Mouse (Mus musculus): Measurements from ENCODE around the gene 9230102O04Rik. TPM values are rescaled to one million over a fixed set of nuclear protein-coding genes. Genes with fewer than 3 reads are reported as not detected.

Gene 9230102O04Rik
- polyA plus RNA-seq, 1 experiment = not detected

DNA sequence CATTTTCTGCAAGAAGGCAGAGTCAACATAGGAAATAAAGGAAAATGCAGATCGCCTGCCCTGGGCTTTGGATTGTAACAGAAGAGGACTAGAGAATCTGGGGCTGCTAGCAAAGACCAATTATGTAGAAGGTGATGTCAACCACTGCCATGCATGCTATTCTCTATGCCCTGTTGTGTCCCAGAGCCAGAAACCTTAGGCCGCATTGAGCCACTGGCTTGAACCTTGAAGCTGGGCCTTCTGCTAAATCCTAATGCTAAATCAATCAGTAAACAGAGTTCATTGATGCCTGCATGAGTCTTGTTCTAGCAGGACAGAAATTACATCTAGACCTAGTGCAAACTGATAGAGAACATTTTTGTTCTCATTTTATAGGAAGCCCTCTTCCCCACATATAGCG lies 3.3 kb downstream of the 9230102O04Rik start:
- Histone ChIP-seq H3K4me3 (ENCODE audit: insufficient read depth, low read length) (no peak overlapping the region), H3K27ac (ENCODE audit: insufficient read depth, low read length) (no peak overlapping the region), H3K4me1 (ENCODE audit: control insufficient read depth, insufficient read depth, low read length) (no peaks in the 10 kb centered on the region)
- TF ChIP-seq POLR2A (IDR thresholded peaks at IDR 0.05; ENCODE audit: low read depth, low read length) (no peak), CTCF (IDR thresholded peaks at IDR 0.05; ENCODE audit: borderline replicate concordance, insufficient read depth, low read length) (no peak)

DNA sequence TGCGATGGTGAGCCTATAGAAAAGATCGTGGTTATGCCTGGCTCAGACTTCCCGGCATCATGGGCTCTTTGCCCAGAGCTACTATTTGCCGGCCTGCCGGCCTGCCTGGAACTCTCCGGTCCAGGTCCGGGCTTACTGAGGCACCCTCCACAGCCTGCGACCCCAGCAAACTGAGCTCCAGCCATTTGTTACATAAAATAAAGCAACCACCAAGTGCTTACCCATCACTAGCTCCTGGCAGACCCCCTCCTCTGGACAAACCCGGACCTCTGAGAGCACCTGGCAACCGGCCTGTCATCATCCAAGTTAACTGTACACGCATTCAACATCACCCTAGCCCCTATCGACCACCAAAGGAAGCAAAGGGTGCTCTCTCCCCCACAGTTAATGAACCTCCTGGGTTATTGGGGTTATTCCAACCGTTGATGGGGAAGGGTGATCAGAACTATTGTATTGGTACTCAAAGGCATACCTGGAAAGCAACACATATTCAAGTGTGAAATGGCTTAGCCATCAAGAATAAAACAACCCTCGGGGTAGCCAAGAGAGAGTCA lies 4.0 kb downstream of the 9230102O04Rik start:
- Histone ChIP-seq H3K4me3 (ENCODE audit: insufficient read depth, low read length) (no peak overlapping the region), H3K4me1 (ENCODE audit: control insufficient read depth, insufficient read depth, low read length) (no peaks in the 10 kb centered on the region), H3K27ac (ENCODE audit: insufficient read depth, low read length) (no peak overlapping the region)
- TF ChIP-seq CTCF (IDR thresholded peaks at IDR 0.05; ENCODE audit: borderline replicate concordance, insufficient read depth, low read length) (no peak), POLR2A (IDR thresholded peaks at IDR 0.05; ENCODE audit: low read depth, low read length) (no peak)

DNA sequence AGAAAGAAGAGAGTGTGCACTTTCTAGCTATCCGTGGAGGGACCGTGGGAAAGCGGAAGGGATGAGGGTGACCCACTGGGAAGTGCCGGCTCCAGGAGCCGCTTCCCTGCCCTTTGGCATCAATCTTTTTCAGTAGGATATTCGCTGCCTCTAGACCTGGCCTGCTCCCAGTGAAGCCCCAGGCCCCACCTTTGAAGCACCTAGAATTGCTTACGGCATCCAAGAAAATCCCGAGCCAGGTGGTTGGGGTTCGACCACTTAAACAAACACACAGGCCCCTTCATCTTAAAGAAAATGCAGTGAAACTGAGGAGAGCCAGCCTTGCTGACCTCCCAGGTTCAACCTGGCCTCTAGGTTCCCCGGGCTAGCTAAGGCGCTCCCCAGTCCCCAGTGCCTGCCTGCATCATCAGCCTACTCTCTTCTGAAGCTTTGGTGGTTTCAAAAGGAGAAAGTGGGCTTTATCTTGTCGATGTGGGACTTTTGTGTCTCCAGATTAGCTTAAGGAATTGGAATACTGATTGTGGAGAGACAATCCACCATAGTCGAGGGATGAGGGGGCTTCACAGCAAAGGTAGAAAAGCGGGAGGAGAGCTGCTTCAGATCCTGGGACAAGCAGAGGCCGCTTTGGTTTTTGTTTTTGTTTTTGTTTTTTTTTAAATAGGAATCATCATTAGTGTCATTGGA lies 4.7 kb downstream of the 9230102O04Rik start:
- no peaks in the 10 kb centered on the region for H3K4me1 ChIP-seq (ENCODE audit: control insufficient read depth, insufficient read depth, low read length)
- no peak overlapping the region for H3K27ac ChIP-seq (ENCODE audit: insufficient read depth, low read length)
- TF ChIP-seq POLR2A (IDR thresholded peaks at IDR 0.05; ENCODE audit: low read depth, low read length) (no peak), CTCF (IDR thresholded peaks at IDR 0.05; ENCODE audit: borderline replicate concordance, insufficient read depth, low read length) (no peak)
- H3K4me3 ChIP-seq (ENCODE audit: insufficient read depth, low read length) = no peak overlapping the region

DNA sequence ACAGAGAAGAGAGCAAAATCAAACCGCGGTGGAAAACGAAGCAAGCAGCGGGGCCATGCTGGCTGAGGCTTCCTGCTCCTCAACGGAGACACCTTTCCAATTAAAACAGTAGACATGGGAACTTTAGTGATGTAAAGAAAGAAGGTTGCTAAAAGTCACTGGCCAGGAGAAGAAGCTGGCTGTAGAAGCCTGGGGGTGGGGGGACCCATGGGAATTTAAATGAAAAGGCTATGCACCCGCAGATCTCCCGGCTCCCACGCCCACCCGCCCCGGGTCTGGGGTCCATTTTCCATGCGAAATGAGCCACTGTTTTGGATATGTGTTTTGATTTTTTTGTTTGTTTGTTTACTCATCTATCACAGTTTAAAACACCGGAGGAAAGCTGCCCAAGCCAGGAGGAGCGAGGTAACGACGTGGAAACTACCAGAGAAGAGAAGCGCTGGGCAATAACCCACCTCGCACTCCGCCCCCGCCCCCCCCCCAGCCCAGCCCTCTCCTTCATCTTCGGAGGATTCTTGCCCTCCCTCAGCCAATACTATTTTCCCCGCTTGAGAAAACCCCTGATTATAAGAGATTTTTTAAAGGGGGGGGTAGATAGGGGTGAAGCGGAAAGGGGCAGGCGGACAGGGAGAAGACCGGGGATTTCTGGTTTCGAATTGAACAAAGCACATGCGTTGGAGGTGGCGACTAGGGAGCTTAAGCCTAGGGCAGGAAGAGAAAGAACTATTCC lies 5.4 kb downstream of the 9230102O04Rik start:
- Histone ChIP-seq H3K4me3 (ENCODE audit: insufficient read depth, low read length) (no peak overlapping the region), H3K27ac (ENCODE audit: insufficient read depth, low read length) (no peak overlapping the region), H3K4me1 (ENCODE audit: control insufficient read depth, insufficient read depth, low read length) (no peaks in the 10 kb centered on the region)
- TF ChIP-seq CTCF (IDR thresholded peaks at IDR 0.05; ENCODE audit: borderline replicate concordance, insufficient read depth, low read length) = no peak
- no peak for TF ChIP-seq POLR2A (IDR thresholded peaks at IDR 0.05; ENCODE audit: low read depth, low read length)

DNA sequence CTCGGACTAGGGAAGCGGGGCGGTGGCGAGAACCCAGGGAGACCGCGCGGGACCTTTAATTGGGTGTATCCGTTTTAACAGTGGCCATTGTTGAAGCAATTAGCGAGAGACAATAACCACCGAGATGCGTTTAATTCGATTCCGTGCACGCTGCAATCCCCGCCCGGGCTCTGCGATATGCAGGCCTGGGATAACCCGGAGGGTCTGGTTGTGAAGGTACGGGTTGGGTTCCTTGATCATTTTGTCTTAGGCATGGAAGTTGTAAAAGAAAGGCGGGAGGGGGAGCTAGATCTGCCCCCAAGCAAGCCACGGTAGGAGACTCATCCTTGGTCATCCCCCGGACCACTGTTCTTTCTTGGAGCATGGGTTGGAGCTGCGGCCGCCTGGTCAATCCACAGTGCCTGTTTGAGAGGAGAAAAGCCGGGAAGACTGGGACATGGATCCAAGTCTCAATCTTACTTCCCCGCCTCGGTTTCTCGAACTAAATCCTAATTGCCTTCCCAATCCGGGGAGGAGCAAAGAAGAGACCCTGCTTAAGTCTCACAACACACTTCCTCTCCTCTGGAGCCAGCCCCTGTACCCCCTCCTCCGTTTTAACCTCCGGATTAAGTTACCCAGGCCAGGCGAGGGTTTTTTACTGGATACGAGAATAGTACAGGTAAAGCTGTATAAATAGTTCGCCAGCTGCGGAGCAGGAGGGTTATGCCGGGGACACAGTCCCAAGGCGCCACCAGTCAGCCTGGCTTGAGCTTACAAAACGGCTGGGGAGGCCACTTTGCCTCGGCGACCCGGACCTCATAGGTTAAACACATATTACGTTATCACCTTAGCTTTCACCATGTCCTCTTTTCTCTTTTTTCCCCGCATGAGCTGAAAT lies 6.2 kb downstream of the 9230102O04Rik start:
- no peak overlapping the region for H3K27ac ChIP-seq (ENCODE audit: insufficient read depth, low read length)
- peak overlapping the region; percentile 17; the same call in 1 of the 2 replicates for H3K4me3 ChIP-seq (ENCODE audit: insufficient read depth, low read length)
- no peaks in the 10 kb centered on the region for H3K4me1 ChIP-seq (ENCODE audit: control insufficient read depth, insufficient read depth, low read length)
- TF ChIP-seq CTCF (IDR thresholded peaks at IDR 0.05; ENCODE audit: borderline replicate concordance, insufficient read depth, low read length) = no peak
- TF ChIP-seq POLR2A (IDR thresholded peaks at IDR 0.05; ENCODE audit: low read depth, low read length) = no peak

DNA sequence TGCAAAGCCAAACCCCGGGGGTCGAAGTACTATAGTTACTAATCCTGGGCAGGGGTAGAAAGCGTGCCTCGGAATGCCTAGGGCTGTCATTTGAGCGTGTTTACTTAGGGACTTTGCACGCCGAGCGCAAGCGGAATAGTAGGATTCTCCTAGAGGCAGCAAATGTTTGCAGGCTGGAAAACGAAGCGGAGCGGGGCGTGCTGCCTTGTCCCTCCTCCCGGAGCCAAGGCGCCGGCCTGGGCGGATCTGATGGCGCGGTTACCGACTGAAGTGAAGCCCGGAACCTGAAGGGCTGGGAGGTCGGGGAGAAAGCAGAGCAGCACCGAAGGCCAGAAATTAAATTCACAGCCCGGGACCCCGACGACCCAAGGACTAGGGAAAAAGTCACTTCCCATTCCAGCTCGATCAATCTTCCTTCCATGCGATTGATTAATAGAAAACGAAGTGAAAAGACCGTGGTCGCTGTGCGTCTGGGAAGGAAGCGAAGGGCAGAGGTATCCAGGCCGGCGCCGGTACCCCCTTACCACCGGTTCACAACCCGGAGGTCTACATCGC lies 6.9 kb downstream of the 9230102O04Rik start:
- H3K4me3 ChIP-seq (ENCODE audit: insufficient read depth, low read length) = peak overlapping the region; percentile 17; the same call in 1 of the 2 replicates
- H3K27ac ChIP-seq (ENCODE audit: insufficient read depth, low read length) = no peak overlapping the region
- no peak for TF ChIP-seq CTCF (IDR thresholded peaks at IDR 0.05; ENCODE audit: borderline replicate concordance, insufficient read depth, low read length)
- TF ChIP-seq POLR2A (IDR thresholded peaks at IDR 0.05; ENCODE audit: low read depth, low read length) = no peak
- no peaks in the 10 kb centered on the region for H3K4me1 ChIP-seq (ENCODE audit: control insufficient read depth, insufficient read depth, low read length)

DNA sequence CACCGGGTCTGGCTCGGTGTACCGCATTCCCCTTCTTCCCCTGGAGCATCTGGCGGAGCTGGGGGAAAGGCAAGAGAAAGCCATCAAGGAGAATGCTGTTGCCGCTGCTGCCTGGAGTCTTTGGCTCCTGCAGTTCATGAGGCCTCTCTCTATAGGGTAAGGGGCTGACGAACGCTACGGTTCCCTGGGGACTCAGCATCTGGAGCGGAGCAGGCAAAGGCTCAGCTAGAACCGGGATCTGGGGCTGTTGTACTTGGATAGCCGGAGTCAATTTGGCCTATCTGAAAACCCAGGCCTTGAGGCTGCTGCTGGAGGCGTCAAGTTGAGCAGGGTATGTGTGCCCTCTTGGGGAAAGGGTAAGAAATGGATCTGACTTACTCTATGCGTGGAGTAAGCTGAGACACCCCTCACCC lies 7.7 kb downstream of the 9230102O04Rik start:
- TF ChIP-seq CTCF (IDR thresholded peaks at IDR 0.05; ENCODE audit: borderline replicate concordance, insufficient read depth, low read length) (no peak), POLR2A (IDR thresholded peaks at IDR 0.05; ENCODE audit: low read depth, low read length) (no peak)
- H3K4me1 ChIP-seq (ENCODE audit: control insufficient read depth, insufficient read depth, low read length) = no peaks in the 10 kb centered on the region
- no peak overlapping the region for H3K4me3 ChIP-seq (ENCODE audit: insufficient read depth, low read length)
- no peak overlapping the region for H3K27ac ChIP-seq (ENCODE audit: insufficient read depth, low read length)

DNA sequence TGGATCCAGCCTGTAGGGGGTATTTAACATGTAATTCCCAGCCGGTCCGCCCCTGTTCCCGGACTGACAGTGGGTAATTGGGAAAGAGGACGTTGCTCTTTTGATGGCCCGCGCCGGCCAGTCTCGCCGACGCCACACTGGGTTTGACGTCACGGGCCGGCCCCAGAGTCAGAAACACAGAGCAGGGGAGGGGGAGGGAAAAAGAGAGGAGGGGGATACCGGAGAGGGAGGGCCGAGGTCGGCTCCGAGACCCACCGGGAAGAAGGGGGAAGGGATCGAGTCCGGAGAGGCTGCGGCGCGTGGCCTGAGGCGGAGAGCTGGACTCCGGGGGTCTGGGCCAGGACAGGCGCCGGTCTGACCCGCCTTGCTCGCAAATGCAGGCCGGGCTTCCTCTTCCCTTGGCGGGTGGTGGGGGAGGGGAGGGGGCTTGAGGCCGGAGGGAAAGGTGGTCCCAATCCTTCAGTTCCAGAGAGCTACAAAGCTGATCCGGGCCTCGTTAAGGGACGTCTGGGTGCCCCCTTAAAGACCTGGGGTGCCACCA lies 8.2 kb downstream of the 9230102O04Rik start, which contains the start of gene 4930412O13Rik:
Gene 4930412O13Rik, plus strand, starts transcription at position 202 of the 541 bp plus-strand sequence.
- Histone ChIP-seq H3K4me1 (ENCODE audit: control insufficient read depth, insufficient read depth, low read length) (no peaks in the 10 kb centered on the region), H3K4me3 (ENCODE audit: insufficient read depth, low read length) (no peak within 1 kb of the TSS), H3K27ac (ENCODE audit: insufficient read depth, low read length) (no peak within 1 kb of the TSS)
- TF ChIP-seq POLR2A (IDR thresholded peaks at IDR 0.05; ENCODE audit: low read depth, low read length) (no peak), CTCF (IDR thresholded peaks at IDR 0.05; ENCODE audit: borderline replicate concordance, insufficient read depth, low read length) (no peak)

DNA sequence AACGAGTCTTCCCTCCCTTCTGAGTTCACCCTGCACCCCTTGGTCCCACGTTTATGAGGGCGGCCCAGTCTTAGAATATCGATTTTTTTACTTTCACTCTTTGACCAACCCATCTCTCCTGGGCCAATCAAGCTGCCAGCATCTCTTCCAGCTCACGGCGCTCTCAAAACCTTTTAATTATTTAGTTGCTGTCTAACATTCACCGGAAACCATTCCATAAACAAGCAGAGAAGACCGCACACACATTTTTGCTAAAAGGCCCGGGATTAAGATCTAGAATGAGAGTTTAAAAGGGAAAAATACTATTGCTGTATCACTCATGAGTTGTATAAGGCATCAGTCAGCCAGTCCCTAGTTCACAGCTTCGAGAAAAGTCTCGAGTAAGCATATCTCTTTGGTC lies 9.1 kb downstream of the 9230102O04Rik start:
- no peak overlapping the region for H3K4me3 ChIP-seq (ENCODE audit: insufficient read depth, low read length)
- H3K4me1 ChIP-seq (ENCODE audit: control insufficient read depth, insufficient read depth, low read length) = no peaks in the 10 kb centered on the region
- H3K27ac ChIP-seq (ENCODE audit: insufficient read depth, low read length) = no peak overlapping the region
- TF ChIP-seq POLR2A (IDR thresholded peaks at IDR 0.05; ENCODE audit: low read depth, low read length) (no peak), CTCF (IDR thresholded peaks at IDR 0.05; ENCODE audit: borderline replicate concordance, insufficient read depth, low read length) (no peak)
